Mouse (Mus musculus) testis, adult 2 months (tissue): ENCODE measurements around the gene Cbx7. TPM values are rescaled to one million over a fixed set of nuclear protein-coding genes. Genes with fewer than 3 reads are reported as not detected.

Source experiments
- H3K27ac ChIP-seq: fragments of 200-500 bp; 2 replicates; pipeline ENCODE4 v1.5.1; 2012; ENCODE audit warnings: low read depth, low read length; ENCODE audit not compliant: control insufficient read depth, insufficient read depth
- H3K27me3 ChIP-seq: fragments of 200-500 bp; 2 replicates; pipeline ENCODE4 v1.6.1; 2012; ENCODE audit warnings: mild to moderate bottlenecking, low read length, moderate library complexity; ENCODE audit not compliant: control insufficient read depth, insufficient read depth
- H3K36me3 ChIP-seq: fragments of 200-500 bp; 2 replicates; pipeline ENCODE4 v1.6.1; 2012; ENCODE audit warnings: mild to moderate bottlenecking, low read length; ENCODE audit not compliant: control insufficient read depth, insufficient read depth
- H3K4me1 ChIP-seq: fragments of 200-500 bp; 2 replicates; pipeline ENCODE4 v1.6.1; 2012; ENCODE audit warnings: low read length; ENCODE audit not compliant: control insufficient read depth, insufficient read depth
- H3K4me3 ChIP-seq: fragments of 200-500 bp; 2 replicates; pipeline ENCODE4 v1.5.1; 2012; ENCODE audit warnings: low read depth, mild to moderate bottlenecking, low read length, moderate library complexity, mixed read lengths; ENCODE audit not compliant: control insufficient read depth
- CTCF ChIP-seq: fragments of 200-500 bp; IDR thresholded peaks from 2 replicates; pipeline ENCODE4 v1.5.1; 2012; ENCODE audit warnings: low read depth, mild to moderate bottlenecking, inconsistent platforms, low read length, moderate library complexity; ENCODE audit not compliant: control insufficient read depth, insufficient read depth, insufficient replicate concordance
- POLR2A ChIP-seq: fragments of 200-500 bp; IDR thresholded peaks from 2 replicates; pipeline ENCODE4 v1.6.1; 2012; ENCODE audit warnings: low read depth, mild to moderate bottlenecking, inconsistent platforms, low read length, moderate library complexity; ENCODE audit not compliant: control insufficient read depth
- polyA plus RNA-seq: library from polyadenylated mRNA; depleted of rRNA; stranded (reverse); fragments of >200 nt; gene quantifications from 2 replicates; pipeline ENCODE4 v1.2.3, GENCODE M21; 2012

Cbx7 gene
- polyA plus RNA-seq, 1 experiment: 44.0 TPM

GRCm38 (mm10) chr15:79891436-79892212 is 79.3 kb downstream of the Cbx7 start, which contains the start of gene Apobec3:
Gene Apobec3 (plus strand): TSS chr15:79891659.
- Histone ChIP-seq H3K36me3 (no peaks in the 10 kb centered on the region), H3K27ac (peak within 1 kb of the TSS; percentile 43; the same call in 1 of the 2 replicates), H3K27me3 (no peaks in the 10 kb centered on the region), H3K4me1 (peaks cover 2% of the 10 kb centered on the region), H3K4me3 (peak within 1 kb of the TSS; percentile 63)
- TF ChIP-seq CTCF (peak; percentile 88; the same call in 1 of the 2 replicates), POLR2A (no peak)

DNA sequence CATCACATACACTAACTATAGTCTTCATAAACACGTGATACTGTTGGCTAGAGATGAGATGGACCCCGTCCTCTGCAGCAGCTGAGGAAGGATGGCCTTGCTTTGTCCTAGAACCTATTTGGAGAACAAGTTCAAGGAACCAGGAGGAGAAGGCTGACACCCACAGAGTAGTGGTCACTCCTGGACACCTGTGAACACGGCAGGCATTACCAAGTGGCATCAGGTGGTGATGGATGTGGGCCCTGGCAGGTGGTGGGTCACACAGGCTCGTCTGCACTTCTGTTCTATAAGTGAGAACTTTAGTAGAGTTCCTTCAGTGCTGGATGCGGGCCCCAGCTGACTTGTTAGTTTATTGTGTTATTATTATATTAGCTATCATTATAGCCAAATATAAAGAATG is 86.1 kb downstream of the Cbx7 start:
- TF ChIP-seq POLR2A (no peak), CTCF (no peak)
- Histone ChIP-seq H3K27ac (no peak overlapping the region), H3K36me3 (no peaks in the 10 kb centered on the region), H3K4me1 (peaks cover 9% of the 10 kb centered on the region), H3K4me3 (no peak overlapping the region), H3K27me3 (no peaks in the 10 kb centered on the region)

- H3K4me3 ChIP-seq: peak overlapping the region; percentile 59
Measured at GRCm38 (mm10) chr15:79883352-79883822, 87.5 kb downstream of the Cbx7 start.

GRCm38 (mm10) chr15:79882623-79883267 is 88.2 kb downstream of the Cbx7 start:
- Histone ChIP-seq H3K36me3 (no peaks in the 10 kb centered on the region), H3K27ac (peak overlapping the region; percentile 26), H3K4me1 (peaks cover 15% of the 10 kb centered on the region), H3K27me3 (no peaks in the 10 kb centered on the region), H3K4me3 (peak overlapping the region; percentile 28)
- TF ChIP-seq POLR2A (no peak), CTCF (no peak)

More at GRCm38 (mm10) chr15:79883352-79883822, 87.5 kb downstream of the Cbx7 start:
- Histone ChIP-seq H3K27ac (peak overlapping the region; percentile 41; the same call in 1 of the 2 replicates), H3K36me3 (no peaks in the 10 kb centered on the region), H3K27me3 (no peaks in the 10 kb centered on the region), H3K4me1 (peaks cover 15% of the 10 kb centered on the region)
- TF ChIP-seq POLR2A: peak; percentile 48; the same call in 1 of the 2 replicates
- TF ChIP-seq CTCF: peak; percentile 73

GRCm38 (mm10) chr15:79880477-79880876 is 90.4 kb downstream of the Cbx7 start:
- no peak overlapping the region for H3K4me3 ChIP-seq
- H3K27me3 ChIP-seq: no peaks in the 10 kb centered on the region
- H3K27ac ChIP-seq: no peak overlapping the region
- no peak for TF ChIP-seq CTCF
- no peak for TF ChIP-seq POLR2A
- H3K36me3 ChIP-seq: no peaks in the 10 kb centered on the region
- peaks cover 15% of the 10 kb centered on the region for H3K4me1 ChIP-seq

GRCm38 (mm10) chr15:79879319-79879718 is 91.6 kb downstream of the Cbx7 start:
- Histone ChIP-seq H3K27me3 (no peaks in the 10 kb centered on the region), H3K36me3 (no peaks in the 10 kb centered on the region), H3K27ac (peak overlapping the region; percentile 83), H3K4me3 (no peak overlapping the region), H3K4me1 (peaks cover 15% of the 10 kb centered on the region)
- TF ChIP-seq POLR2A (peak; percentile 50; the same call in 1 of the 2 replicates), CTCF (no peak)

DNA sequence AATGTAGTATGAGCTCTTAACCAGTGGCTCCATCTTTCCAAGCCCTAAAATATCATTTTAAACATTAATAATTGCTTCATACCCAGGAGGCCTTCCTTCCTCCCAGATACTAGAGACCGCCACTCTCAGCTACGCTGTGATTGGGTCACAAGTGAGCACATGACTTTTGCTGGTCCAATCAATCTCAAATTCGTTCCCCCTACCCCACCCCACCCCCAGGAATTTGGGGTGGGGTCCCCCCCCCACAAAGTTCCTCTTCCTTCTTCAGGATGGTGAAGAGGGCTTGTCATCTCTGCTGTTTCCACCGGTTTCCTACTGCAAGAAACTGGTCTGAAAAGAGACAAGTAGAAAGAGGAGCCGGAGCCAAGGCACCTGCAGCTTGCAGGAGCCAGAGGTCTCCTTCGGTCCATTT is 92.2 kb downstream of the Cbx7 start:
- Histone ChIP-seq H3K4me1 (peaks cover 15% of the 10 kb centered on the region), H3K27me3 (no peaks in the 10 kb centered on the region), H3K4me3 (no peak overlapping the region), H3K36me3 (no peaks in the 10 kb centered on the region), H3K27ac (peak overlapping the region; percentile 83)
- no peak for TF ChIP-seq CTCF
- TF ChIP-seq POLR2A: no peak
